Mouse (Mus musculus) mouse embryonic stem cell (cell line): ENCODE measurements around the gene Spaca6.
"Not testable (repeated sequence)": the region's sequence is repeated elsewhere in the genome, so short reads cannot be mapped to it uniquely, and the experiment has no call there.

ENCODE experiments used
- in situ Hi-C, 2 experiments: fragments of 300-500 bp; cut with MboI; formaldehyde crosslinking; loops; 1 replicate in 1 of 2; 3 replicates in 1 of 2; pipeline ENCODE4 v1.14.3; 2019 to 2020; ENCODE audit warnings: low sequenced_read_pairs in 2 of 2, low pct_unique_long_range_greater_than_20kb in 1 of 2, mixed read lengths in 1 of 2; ENCODE audit not compliant: unreplicated experiment in 1 of 2

The Spaca6 gene

GRCm38 (mm10) chr17:17840796-17841195, 13.8 kb downstream of the Spaca6 start:
- in situ Hi-C loops = no loop called here

- in situ Hi-C loops = no loop called here
Observed at GRCm38 (mm10) chr17:17843534-17844261, 16.7 kb downstream of the Spaca6 start.

GRCm38 (mm10) chr17:17844606-17845005, 17.6 kb downstream of the Spaca6 start:
- in situ Hi-C loops = not testable (repeated sequence)

- in situ Hi-C loops = no loop called here
Observed at GRCm38 (mm10) chr17:17845187-17846027, 18.4 kb downstream of the Spaca6 start.

- in situ Hi-C loops = no loop called here
Observed at GRCm38 (mm10) chr17:17848988-17849387, 22.0 kb downstream of the Spaca6 start.

GRCm38 (mm10) chr17:17849906-17850712, 23.2 kb downstream of the Spaca6 start:
- in situ Hi-C loops = no loop called here

- in situ Hi-C loops = no loop called here
Observed at GRCm38 (mm10) chr17:17855064-17855838, 28.3 kb downstream of the Spaca6 start, which contains the start of gene Has1. Gene Has1 (minus strand): TSS chr17:17855205.

GRCm38 (mm10) chr17:17856612-17857011, 29.7 kb downstream of the Spaca6 start:
- in situ Hi-C loops = no loop called here

GRCm38 (mm10) chr17:17857446-17857845, 30.5 kb downstream of the Spaca6 start:
- in situ Hi-C loops = no loop called here

GRCm38 (mm10) chr17:17860110-17860509, 33.2 kb downstream of the Spaca6 start:
- in situ Hi-C loops = no loop called here

- in situ Hi-C loops = no loop called here
Observed at GRCm38 (mm10) chr17:17862360-17862759, 35.4 kb downstream of the Spaca6 start.

- in situ Hi-C loops = no loop called here
Observed at GRCm38 (mm10) chr17:17865168-17865567, 38.2 kb downstream of the Spaca6 start.

- in situ Hi-C loops = no loop called here
Observed at GRCm38 (mm10) chr17:17866801-17867469, 40.0 kb downstream of the Spaca6 start.

- in situ Hi-C loops = no loop called here
Observed at GRCm38 (mm10) chr17:17870892-17871550, 44.1 kb downstream of the Spaca6 start.

GRCm38 (mm10) chr17:17871697-17872096, 44.7 kb downstream of the Spaca6 start:
- in situ Hi-C loops = no loop called here

- in situ Hi-C loops = no loop called here
Observed at GRCm38 (mm10) chr17:17879347-17879746, 52.4 kb downstream of the Spaca6 start.

- in situ Hi-C loops = loop anchor here (10.0 kb wide), 2 partner anchors 108 to 118 kb away; no protein-coding TSS in a partner anchor
Observed at GRCm38 (mm10) chr17:17882672-17883071, 55.7 kb downstream of the Spaca6 start.
